Comparison of ENCODE assay signal across 8 mouse cellular contexts in genomic region chr1:55238496-55238895, GRCm38 (mm10). TPM values are rescaled to one million over a fixed set of nuclear protein-coding genes. Genes with fewer than 3 reads are reported as not detected.
A peak's percentile ranks its signal among the peaks of the same experiment; 100 is the strongest.
DNase-seq lines count a peak whose midpoint lies in the region; ATAC-seq and TF ChIP-seq lines count a peak whose summit lies in the region.

No protein-coding gene starts in this region.

- no peak for TF ChIP-seq CTCF in layer of hippocampus, adult 2 months (conservative IDR thresholded peaks at IDR 0.05)

- 36% methylated on average over 13 of the region's 13 CpGs for WGBS in heart, embryonic 16.5 days
- 35% methylated on average over 13 of the region's 13 CpGs for WGBS in midbrain, embryonic 11.5 days

- H3K4me2 ChIP-seq in heart, embryonic 16.5 days (ENCODE audit: low read depth, low read length), result peak overlapping the region; percentile 99
- H3K4me2 ChIP-seq in midbrain, embryonic 11.5 days, result peak overlapping the region; percentile 81

- no peaks in the 10 kb centered on the region for H3K27me3 ChIP-seq in heart, embryonic 16.5 days (ENCODE audit: control insufficient read depth, insufficient read depth, low read length)
- H3K27me3 ChIP-seq in midbrain, embryonic 11.5 days (ENCODE audit: control insufficient read depth, insufficient read depth, low read length), result no peaks in the 10 kb centered on the region

- DNase-seq in layer of hippocampus, adult 2 months (ENCODE audit: low spot score in 2 of 2), result no peak
- DNase-seq in layer of hippocampus, postnatal 36 days, result no peak
- peak; percentile 18 for DNase-seq in brain, adult 2 months (ENCODE audit: low read depth, low spot score)
- no peak for DNase-seq in midbrain, embryonic 11.5 days (ENCODE audit: low spot score, missing footprints)
- DNase-seq in adrenal gland, postnatal 4 days (ENCODE audit: low spot score in 2 of 2), result no peak
- DNase-seq in left cerebral cortex, postnatal 4 days, result no peak
- no peak for DNase-seq in retina, postnatal 1 day

- peak overlapping the region; percentile 82 for H3K9ac ChIP-seq in heart, embryonic 16.5 days (ENCODE audit: low read length)
- H3K9ac ChIP-seq in midbrain, embryonic 11.5 days (ENCODE audit: low read length), result peak overlapping the region; percentile 70

- 0 out of 2 replicates have a peak, but pooled peaks cover 2% of the 10 kb centered on the region for H3K36me3 ChIP-seq in heart, embryonic 16.5 days (ENCODE audit: control insufficient read depth, insufficient read depth)
- H3K36me3 ChIP-seq in midbrain, embryonic 11.5 days (ENCODE audit: control insufficient read depth, insufficient read depth, low read length), result no peaks in the 10 kb centered on the region; the same call in 1 of the 2 replicates

- H3K9me3 ChIP-seq in heart, embryonic 16.5 days (replicated peaks; ENCODE audit: control insufficient read depth, low read length), result no peaks in the 10 kb centered on the region
- no peaks in the 10 kb centered on the region for H3K9me3 ChIP-seq in midbrain, embryonic 11.5 days (ENCODE audit: control insufficient read depth, low read length)

- no peak for ATAC-seq in heart, embryonic 16.5 days (replicated peaks; ENCODE audit: extremely low read depth, insufficient read depth, low FRiP score)
- no peak for ATAC-seq in midbrain, embryonic 11.5 days (ENCODE audit: low FRiP score)

- intact Hi-C loops in left cerebral cortex, postnatal 4 days (cut with DNase I), result loop anchor here (10.0 kb wide), 1 partner anchor 126 kb away; the partner anchor contains the start of gene Boll

- peak overlapping the region; percentile 88; the same call in 1 of the 2 replicates for H3K27ac ChIP-seq in layer of hippocampus, adult 2 months
- no peak overlapping the region for H3K27ac ChIP-seq in heart, embryonic 16.5 days (ENCODE audit: low read length)
- H3K27ac ChIP-seq in midbrain, embryonic 11.5 days (ENCODE audit: low read depth, low read length), result no peak overlapping the region

- H3K4me3 ChIP-seq in layer of hippocampus, adult 2 months, result peak overlapping the region; percentile 86
- peak overlapping the region; percentile 92 for H3K4me3 ChIP-seq in heart, embryonic 16.5 days (ENCODE audit: low read length)
- peak overlapping the region; percentile 66 for H3K4me3 ChIP-seq in midbrain, embryonic 11.5 days (ENCODE audit: low read depth, low read length)

- peaks cover 22% of the 10 kb centered on the region for H3K4me1 ChIP-seq in heart, embryonic 16.5 days (ENCODE audit: control insufficient read depth, insufficient read depth, low read length)
- peaks cover 13% of the 10 kb centered on the region for H3K4me1 ChIP-seq in midbrain, embryonic 11.5 days (ENCODE audit: control insufficient read depth, insufficient read depth, low read length)

RNA-seq across cellular contexts. Expression of gene Mars2, which starts 1.5 kb away (rescaled TPM):
- total RNA-seq in layer of hippocampus, adult 2 months (2021), result 1 to 10 TPM; 8.8 to 9.5 TPM
- total RNA-seq in layer of hippocampus, postnatal 36 days (2021), result 1 to 10 TPM; 9.6 to 10.0 TPM
- 3.8 and 4.0 TPM in 2 replicates for polyA plus RNA-seq in heart, embryonic 16.5 days (2015; fragmentation: Nextera tagmentation; extraction: Ambion mirVana)
- 2.8 and 2.9 TPM in 2 replicates for polyA plus RNA-seq in midbrain, embryonic 11.5 days (2014; fragmentation: Nextera tagmentation; extraction: Ambion mirVana)
- 1 to 10 TPM; 5.2 to 6.0 TPM for total RNA-seq in adrenal gland, postnatal 4 days (2021)
- total RNA-seq in left cerebral cortex, postnatal 4 days (2021), result 10 to 100 TPM; 16.8 to 20.0 TPM

RNA-seq across cellular contexts. Expression of gene Rftn2, which starts 11.9 kb away (rescaled TPM):
- total RNA-seq in layer of hippocampus, adult 2 months (2021), result 10 to 100 TPM; 32.2 to 35.8 TPM
- total RNA-seq in layer of hippocampus, postnatal 36 days (2021), result 10 to 100 TPM; 31.8 to 34.1 TPM
- polyA plus RNA-seq in heart, embryonic 16.5 days (2015; fragmentation: Nextera tagmentation; extraction: Ambion mirVana), result 10.3 and 11.2 TPM in 2 replicates
- 6.4 and 7.3 TPM in 2 replicates for polyA plus RNA-seq in midbrain, embryonic 11.5 days (2014; fragmentation: Nextera tagmentation; extraction: Ambion mirVana)
- 10 to 100 TPM; 32.7 to 33.0 TPM for total RNA-seq in adrenal gland, postnatal 4 days (2021)
- 10 to 100 TPM; 13.0 to 13.6 TPM for total RNA-seq in left cerebral cortex, postnatal 4 days (2021)
